Mouse (Mus musculus) central nervous system, embryonic 11.5 days (tissue): ENCODE measurements around the gene Olfr43. TPM values are rescaled to one million over a fixed set of nuclear protein-coding genes. Genes with fewer than 3 reads are reported as not detected.

ENCODE experiments used
- polyA plus RNA-seq: library from polyadenylated mRNA; depleted of rRNA; stranded (reverse); fragments of >200 nt; gene quantifications from 2 replicates; pipeline ENCODE4 v1.2.3, GENCODE M21; 2012; rRNA removed

Gene Olfr43
- not detected in 2 replicates for polyA plus RNA-seq

GRCm38 (mm10) chr11:74211279-74211678, at the start of gene Olfr43:
TSS of gene Olfr43 (minus strand) at chr11:74211379.

GRCm38 (mm10) chr11:74259508-74259907, 48.3 kb upstream of the Olfr43 start, which contains the start of gene Olfr406:
TSS of gene Olfr406 (plus strand) at chr11:74259808.

GRCm38 (mm10) chr11:74185949-74186348, 25.2 kb downstream of the Olfr43 start, which contains the start of gene Olfr403:
TSS of gene Olfr403 (plus strand) at chr11:74186249.

Other genes starting within 250 kb of the Olfr43 start
- gene Olfr398, start 221.0 kb downstream of the Olfr43 start, polyA plus RNA-seq, result not detected in 2 replicates
- not detected in 2 replicates for gene Olfr139, start 154.8 kb downstream of the Olfr43 start, polyA plus RNA-seq
- not detected in 2 replicates for gene Olfr399, start 154.8 kb downstream of the Olfr43 start, polyA plus RNA-seq
- not detected in 2 replicates for gene Zfp616, start 141.4 kb downstream of the Olfr43 start, polyA plus RNA-seq
- not detected in 2 replicates for gene Olfr401, start 97.7 kb downstream of the Olfr43 start, polyA plus RNA-seq
- not detected in 2 replicates for gene Olfr402, start 57.9 kb downstream of the Olfr43 start, polyA plus RNA-seq
- not detected in 2 replicates for gene Olfr403, start 25.1 kb downstream of the Olfr43 start, polyA plus RNA-seq
- gene Olfr406, start 48.4 kb upstream of the Olfr43 start, polyA plus RNA-seq, result not detected in 2 replicates
- not detected in 2 replicates for gene Olfr59, start 72.4 kb upstream of the Olfr43 start, polyA plus RNA-seq
- gene Olfr410, start 126.7 kb upstream of the Olfr43 start, polyA plus RNA-seq, result not detected in 2 replicates
- gene Olfr411, start 141.3 kb upstream of the Olfr43 start, polyA plus RNA-seq, result not detected in 2 replicates
- not detected in 2 replicates for gene Olfr412, start 150.7 kb upstream of the Olfr43 start, polyA plus RNA-seq